Mouse (Mus musculus): ENCODE data around the gene Htr5b. TPM values are rescaled to one million over a fixed set of nuclear protein-coding genes. Genes with fewer than 3 reads are reported as not detected.

Gene Htr5b
- polyA plus RNA-seq, 1 experiment from 2014 or later = 0.40 TPM

DNA sequence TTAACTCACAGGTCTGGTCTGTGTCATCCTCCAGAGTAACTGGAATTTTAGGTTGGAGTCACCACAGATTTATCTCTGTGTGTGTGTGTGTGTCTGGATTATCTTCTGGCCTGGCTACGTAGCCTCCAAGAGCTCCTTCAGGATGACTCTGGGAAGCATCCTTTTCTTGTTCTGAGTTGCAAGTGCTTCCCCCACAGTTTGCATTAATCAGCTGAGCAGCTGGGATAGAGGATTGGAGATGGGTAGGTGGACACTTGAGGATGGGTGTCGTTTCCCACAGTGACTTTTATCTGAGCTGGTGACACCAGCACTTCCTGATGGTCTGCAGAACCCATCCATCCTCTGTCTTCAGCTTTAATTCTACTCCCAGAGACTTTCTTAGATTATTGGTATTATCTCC, 18.6 kb upstream of the Htr5b start:
- no peak overlapping the region for H3K9ac ChIP-seq (ENCODE audit: low read length)
- no peaks in the 10 kb centered on the region for H3K27me3 ChIP-seq (ENCODE audit: control insufficient read depth, insufficient read depth, low read length)
- H3K9me3 ChIP-seq (replicated peaks; ENCODE audit: control insufficient read depth, low read length) = no peaks in the 10 kb centered on the region
- ATAC-seq (ENCODE audit: insufficient read depth, low FRiP score) = no peak
- 65% methylated on average over 2 of the region's 2 CpGs for WGBS
- no peak overlapping the region for H3K4me3 ChIP-seq (replicated peaks; ENCODE audit: low read length)
- H3K4me2 ChIP-seq (ENCODE audit: low read depth, low read length) = no peak overlapping the region
- H3K36me3 ChIP-seq (ENCODE audit: control insufficient read depth, insufficient read depth, low read length) = 0 out of 2 replicates have a peak, but pooled peaks cover 4% of the 10 kb centered on the region
- H3K27ac ChIP-seq (ENCODE audit: low read length) = no peak overlapping the region
- H3K4me1 ChIP-seq (ENCODE audit: control insufficient read depth, insufficient read depth, low read length) = no peaks in the 10 kb centered on the region

DNA sequence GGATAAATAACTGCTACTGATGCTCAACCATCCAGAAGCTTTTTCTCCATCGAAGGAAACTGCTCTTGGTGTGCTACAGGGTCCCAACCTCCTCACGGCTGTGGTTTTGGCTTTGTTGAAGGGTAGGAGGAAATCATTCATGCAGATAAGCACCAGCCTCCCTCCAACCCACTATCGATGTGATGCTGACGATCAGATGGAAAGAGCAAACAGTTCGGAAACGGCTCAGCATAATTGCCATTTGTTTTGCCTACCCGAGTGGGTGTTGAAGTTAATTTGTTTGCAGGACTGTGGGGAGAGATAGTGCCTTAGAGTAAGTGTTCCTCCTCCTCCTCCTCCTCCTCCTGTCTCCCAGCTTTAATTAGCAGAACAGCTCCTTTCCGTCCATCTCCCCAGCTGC, 12.1 kb upstream of the Htr5b start:
- Histone ChIP-seq H3K9me3 (replicated peaks; ENCODE audit: control insufficient read depth, low read length) (no peaks in the 10 kb centered on the region), H3K4me3 (replicated peaks; ENCODE audit: low read length) (no peak overlapping the region), H3K27me3 (ENCODE audit: control insufficient read depth, insufficient read depth, low read length) (no peaks in the 10 kb centered on the region), H3K4me2 (ENCODE audit: low read depth, low read length) (no peak overlapping the region), H3K27ac (ENCODE audit: low read length) (no peak overlapping the region), H3K9ac (ENCODE audit: low read length) (no peak overlapping the region), H3K36me3 (ENCODE audit: control insufficient read depth, insufficient read depth, low read length) (no peaks in the 10 kb centered on the region), H3K4me1 (ENCODE audit: control insufficient read depth, insufficient read depth, low read length) (no peaks in the 10 kb centered on the region)
- ATAC-seq (ENCODE audit: insufficient read depth, low FRiP score) = no peak
- 54% methylated on average over 8 of the region's 8 CpGs for WGBS

- Histone ChIP-seq H3K36me3 (ENCODE audit: control insufficient read depth, insufficient read depth, low read length) (no peaks in the 10 kb centered on the region), H3K27me3 (ENCODE audit: control insufficient read depth, insufficient read depth, low read length) (peaks cover 17% of the 10 kb centered on the region), H3K27ac (ENCODE audit: low read length) (no peak overlapping the region), H3K4me3 (replicated peaks; ENCODE audit: low read length) (no peak overlapping the region), H3K4me1 (ENCODE audit: control insufficient read depth, insufficient read depth, low read length) (peaks cover 7% of the 10 kb centered on the region; the same call in 1 of the 2 replicates), H3K9me3 (replicated peaks; ENCODE audit: control insufficient read depth, low read length) (no peaks in the 10 kb centered on the region), H3K9ac (ENCODE audit: low read length) (no peak overlapping the region), H3K4me2 (ENCODE audit: low read depth, low read length) (no peak overlapping the region)
- 62% methylated on average over 7 of the region's 7 CpGs for WGBS
- ATAC-seq (ENCODE audit: insufficient read depth, low FRiP score) = no peak
These were observed 3.2 kb upstream of the Htr5b start for GRCm38 (mm10) chr1:121531439-121531838.

DNA sequence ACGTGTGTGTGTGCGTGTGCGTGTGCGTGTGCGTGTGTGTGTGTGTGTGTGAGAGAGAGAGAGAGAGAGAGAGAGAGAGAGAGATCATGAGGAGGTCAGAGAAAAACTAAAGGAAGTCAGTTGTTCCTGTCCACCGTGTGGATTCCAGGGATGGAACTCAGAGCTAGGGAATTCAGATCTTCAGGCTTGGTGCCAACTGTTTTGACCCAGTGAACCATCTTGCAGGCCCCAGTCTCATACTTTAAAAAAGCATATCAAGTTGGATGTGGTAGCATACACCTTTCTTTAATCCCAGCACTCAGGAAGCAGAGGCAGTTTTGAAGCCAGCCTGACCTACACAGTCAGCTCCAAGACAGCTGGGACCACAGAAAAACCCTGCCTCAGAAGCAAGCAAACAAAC, 1.0 kb upstream of the Htr5b start:
- Histone ChIP-seq H3K9ac (ENCODE audit: low read length) (no peak overlapping the region), H3K9me3 (replicated peaks; ENCODE audit: control insufficient read depth, low read length) (no peaks in the 10 kb centered on the region), H3K4me1 (ENCODE audit: control insufficient read depth, insufficient read depth, low read length) (peaks cover 7% of the 10 kb centered on the region; the same call in 1 of the 2 replicates), H3K27ac (ENCODE audit: low read length) (no peak overlapping the region), H3K4me2 (ENCODE audit: low read depth, low read length) (no peak overlapping the region), H3K4me3 (replicated peaks; ENCODE audit: low read length) (no peak overlapping the region), H3K27me3 (ENCODE audit: control insufficient read depth, insufficient read depth, low read length) (peaks cover 17% of the 10 kb centered on the region), H3K36me3 (ENCODE audit: control insufficient read depth, insufficient read depth, low read length) (no peaks in the 10 kb centered on the region)
- 89% methylated on average over 6 of the region's 6 CpGs for WGBS
- no peak for ATAC-seq (ENCODE audit: insufficient read depth, low FRiP score)

- Histone ChIP-seq H3K4me1 (ENCODE audit: control insufficient read depth, insufficient read depth, low read length) (peaks cover 7% of the 10 kb centered on the region; the same call in 1 of the 2 replicates), H3K27ac (ENCODE audit: low read length) (no peak overlapping the region), H3K27me3 (ENCODE audit: control insufficient read depth, insufficient read depth, low read length) (peaks cover 17% of the 10 kb centered on the region), H3K36me3 (ENCODE audit: control insufficient read depth, insufficient read depth, low read length) (no peaks in the 10 kb centered on the region), H3K4me2 (ENCODE audit: low read depth, low read length) (peak overlapping the region; percentile 61), H3K9ac (ENCODE audit: low read length) (no peak overlapping the region), H3K9me3 (replicated peaks; ENCODE audit: control insufficient read depth, low read length) (no peaks in the 10 kb centered on the region), H3K4me3 (replicated peaks; ENCODE audit: low read length) (peak overlapping the region; percentile 38)
- ATAC-seq (ENCODE audit: insufficient read depth, low FRiP score) = no peak
- WGBS = 11% methylated on average over 55 of the region's 55 CpGs
These were observed 466 bp downstream of the Htr5b start for GRCm38 (mm10) chr1:121527600-121528398.

DNA sequence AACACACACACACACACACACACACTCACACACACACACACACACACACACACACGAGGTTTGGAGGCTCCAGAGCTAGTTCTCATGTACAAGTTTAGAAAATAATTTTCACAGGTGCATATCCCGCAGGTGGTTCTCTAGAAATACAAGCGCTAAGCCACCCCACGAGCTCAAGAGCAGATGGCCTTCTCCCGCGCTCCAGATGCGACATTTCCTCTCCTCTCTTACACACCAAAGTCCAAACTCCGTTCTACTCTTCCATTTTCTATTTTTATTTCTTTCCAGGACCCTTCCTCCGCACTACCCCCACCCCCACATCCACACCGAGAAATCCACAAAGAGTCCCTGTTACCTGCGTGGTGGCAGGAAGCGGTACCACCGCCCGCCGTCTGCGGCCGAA, 1.2 kb downstream of the Htr5b start:
- ATAC-seq (ENCODE audit: insufficient read depth, low FRiP score) = no peak
- Histone ChIP-seq H3K4me1 (ENCODE audit: control insufficient read depth, insufficient read depth, low read length) (peaks cover 7% of the 10 kb centered on the region; the same call in 1 of the 2 replicates), H3K36me3 (ENCODE audit: control insufficient read depth, insufficient read depth, low read length) (no peaks in the 10 kb centered on the region), H3K4me2 (ENCODE audit: low read depth, low read length) (peak overlapping the region; percentile 61), H3K9me3 (replicated peaks; ENCODE audit: control insufficient read depth, low read length) (no peaks in the 10 kb centered on the region), H3K4me3 (replicated peaks; ENCODE audit: low read length) (peak overlapping the region; percentile 38; the same call in 1 of the 2 replicates), H3K27ac (ENCODE audit: low read length) (no peak overlapping the region), H3K9ac (ENCODE audit: low read length) (no peak overlapping the region), H3K27me3 (ENCODE audit: control insufficient read depth, insufficient read depth, low read length) (peaks cover 17% of the 10 kb centered on the region)
- WGBS = 42% methylated on average over 17 of the region's 17 CpGs

DNA sequence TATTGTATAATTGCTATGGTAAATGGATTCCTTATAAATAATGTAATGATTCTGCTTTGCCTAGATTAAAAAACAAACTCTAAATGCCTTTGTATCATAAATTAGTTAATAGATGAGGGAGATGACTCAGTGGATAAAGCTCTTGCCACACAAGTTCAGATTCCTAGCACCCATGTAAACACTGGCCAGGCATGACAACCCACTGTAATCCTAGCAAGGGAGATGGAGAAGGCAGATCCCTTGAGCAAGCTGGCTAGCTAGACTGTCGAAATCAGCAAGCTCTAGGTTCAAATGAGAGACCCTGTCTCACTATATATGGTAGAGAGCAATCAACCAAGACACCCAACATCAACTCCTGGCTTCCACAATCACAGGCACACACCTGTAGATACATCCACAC, 9.7 kb downstream of the Htr5b start:
- H3K4me1 ChIP-seq (ENCODE audit: control insufficient read depth, insufficient read depth, low read length) = no peaks in the 10 kb centered on the region
- no peaks in the 10 kb centered on the region for H3K9me3 ChIP-seq (replicated peaks; ENCODE audit: control insufficient read depth, low read length)
- H3K4me3 ChIP-seq (replicated peaks; ENCODE audit: low read length) = no peak overlapping the region
- 64% methylated on average over 1 of the region's 1 CpGs for WGBS
- H3K27me3 ChIP-seq (ENCODE audit: control insufficient read depth, insufficient read depth, low read length) = no peaks in the 10 kb centered on the region
- no peak overlapping the region for H3K27ac ChIP-seq (ENCODE audit: low read length)
- H3K4me2 ChIP-seq (ENCODE audit: low read depth, low read length) = no peak overlapping the region
- no peaks in the 10 kb centered on the region for H3K36me3 ChIP-seq (ENCODE audit: control insufficient read depth, insufficient read depth, low read length)
- H3K9ac ChIP-seq (ENCODE audit: low read length) = no peak overlapping the region
- ATAC-seq (ENCODE audit: insufficient read depth, low FRiP score) = no peak

DNA sequence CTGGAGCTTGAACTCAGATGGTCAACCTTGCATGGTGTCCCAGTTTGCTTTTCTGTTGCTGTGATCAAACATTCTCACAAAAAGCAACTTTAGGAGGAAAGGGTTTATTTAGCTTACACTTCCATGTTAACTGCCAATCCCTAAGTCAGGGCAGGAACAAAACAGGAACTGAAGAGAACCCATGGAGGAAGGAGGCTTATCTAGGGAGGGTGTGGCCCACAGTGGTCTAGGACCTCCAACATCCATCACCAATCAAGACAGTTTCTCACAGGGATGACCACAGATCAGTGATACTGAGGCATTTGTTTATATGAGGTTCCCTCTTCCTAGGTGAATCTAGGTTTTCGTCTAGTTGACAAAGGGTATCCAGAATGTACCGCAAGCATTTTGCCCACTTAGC, 16.3 kb downstream of the Htr5b start:
- H3K9me3 ChIP-seq (replicated peaks; ENCODE audit: control insufficient read depth, low read length) = no peaks in the 10 kb centered on the region
- no peak for ATAC-seq (ENCODE audit: insufficient read depth, low FRiP score)
- H3K4me2 ChIP-seq (ENCODE audit: low read depth, low read length) = no peak overlapping the region
- no peaks in the 10 kb centered on the region for H3K27me3 ChIP-seq (ENCODE audit: control insufficient read depth, insufficient read depth, low read length)
- 81% methylated on average over 2 of the region's 2 CpGs for WGBS
- no peaks in the 10 kb centered on the region for H3K36me3 ChIP-seq (ENCODE audit: control insufficient read depth, insufficient read depth, low read length)
- H3K27ac ChIP-seq (ENCODE audit: low read length) = no peak overlapping the region
- no peak overlapping the region for H3K9ac ChIP-seq (ENCODE audit: low read length)
- H3K4me1 ChIP-seq (ENCODE audit: control insufficient read depth, insufficient read depth, low read length) = no peaks in the 10 kb centered on the region
- H3K4me3 ChIP-seq (replicated peaks; ENCODE audit: low read length) = no peak overlapping the region

DNA sequence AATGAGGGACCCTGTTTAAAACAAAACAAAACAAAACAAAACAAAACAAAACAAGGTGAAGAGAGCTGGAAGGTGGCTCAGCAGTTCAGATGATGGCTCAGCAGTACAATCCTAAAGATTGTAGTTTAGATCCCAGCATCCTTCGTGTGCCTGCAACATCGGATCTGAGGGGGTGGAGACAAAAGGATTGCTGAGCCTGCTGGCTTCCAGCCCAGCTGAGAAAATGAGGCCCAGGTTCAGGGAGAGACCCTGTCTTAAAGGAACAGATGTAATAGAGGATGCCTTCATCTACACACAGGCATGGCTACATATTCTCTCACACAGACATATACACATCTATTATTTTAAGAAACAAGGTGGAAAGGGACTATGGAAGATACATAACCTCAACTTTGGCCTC, 17.1 kb downstream of the Htr5b start:
- Histone ChIP-seq H3K27ac (ENCODE audit: low read length) (no peak overlapping the region), H3K4me1 (ENCODE audit: control insufficient read depth, insufficient read depth, low read length) (no peaks in the 10 kb centered on the region), H3K36me3 (ENCODE audit: control insufficient read depth, insufficient read depth, low read length) (no peaks in the 10 kb centered on the region), H3K4me3 (replicated peaks; ENCODE audit: low read length) (no peak overlapping the region), H3K9me3 (replicated peaks; ENCODE audit: control insufficient read depth, low read length) (no peaks in the 10 kb centered on the region; the same call in 1 of the 2 replicates), H3K27me3 (ENCODE audit: control insufficient read depth, insufficient read depth, low read length) (no peaks in the 10 kb centered on the region), H3K9ac (ENCODE audit: low read length) (no peak overlapping the region), H3K4me2 (ENCODE audit: low read depth, low read length) (no peak overlapping the region)
- ATAC-seq (ENCODE audit: insufficient read depth, low FRiP score) = no peak
- WGBS = 20% methylated on average over 2 of the region's 2 CpGs
